ENCODE assay signal across 8 mouse cellular contexts in genomic region chr11:116534154-116534865, GRCm38 (mm10). TPM values are rescaled to one million over a fixed set of nuclear protein-coding genes. Genes with fewer than 3 reads are reported as not detected.
DNase-seq lines count a peak whose midpoint lies in the region; ATAC-seq lines count a peak whose summit lies in the region.

No protein-coding gene starts in this region.

- 15% methylated on average over 20 of the region's 20 CpGs for WGBS in lung, embryonic 16.5 days

- no peaks in the 10 kb centered on the region for H3K9me3 ChIP-seq in lung, embryonic 16.5 days (ENCODE audit: control insufficient read depth, low read length)

- H3K4me2 ChIP-seq in lung, embryonic 16.5 days (ENCODE audit: low read depth, low read length): peak overlapping the region; percentile 99

- peaks cover 34% of the 10 kb centered on the region for H3K4me1 ChIP-seq in lung, embryonic 16.5 days (replicated peaks; ENCODE audit: control insufficient read depth, insufficient read depth, low read length)

- H3K27me3 ChIP-seq in lung, embryonic 16.5 days (ENCODE audit: control insufficient read depth, insufficient read depth, low read depth, low read length): peaks cover 42% of the 10 kb centered on the region

- H3K36me3 ChIP-seq in lung, embryonic 16.5 days (ENCODE audit: control insufficient read depth, insufficient read depth, low read length): peaks cover 10% of the 10 kb centered on the region

- no peak overlapping the region for H3K27ac ChIP-seq in lung, embryonic 16.5 days (ENCODE audit: low read length)

- ATAC-seq in lung, embryonic 16.5 days (ENCODE audit: low read depth): peak; percentile 53

- DNase-seq in MN1 (ENCODE audit: low spot score): peak; percentile 76
- DNase-seq in c-Kit-positive CD71-negative TER-119-negative erythroid progenitor cells, embryonic 14.5 days (ENCODE audit: low read depth): peak; percentile 76
- DNase-seq in fibroblast of lung, adult 2 months (ENCODE audit: low read depth): peak; percentile 75
- peak; percentile 84 to 90 for DNase-seq in heart, postnatal 10 days
- DNase-seq in kidney, postnatal 25 days: peak; percentile 79
- peak; percentile 51 for DNase-seq in ovary, postnatal 10 days (ENCODE audit: low spot score)
- peak; percentile 62 for DNase-seq in thymus, postnatal 4 days

- H3K4me3 ChIP-seq in lung, embryonic 16.5 days (ENCODE audit: low read length): peak overlapping the region; percentile 64

- H3K9ac ChIP-seq in lung, embryonic 16.5 days (ENCODE audit: low read length): peak overlapping the region; percentile 72

- intact Hi-C loops in heart, postnatal 10 days (cut with DNase I): loop anchor here (1.0 kb wide), 1 partner anchor 33 kb away; no protein-coding TSS in a partner anchor

RNA-seq across cellular contexts. Expression of gene Sphk1, which starts 3.6 kb away (rescaled TPM):
- total RNA-seq in heart, postnatal 10 days (2021): 1 to 10 TPM; 2.5 to 3.9 TPM
- 7.0 and 9.6 TPM in 2 replicates for polyA plus RNA-seq in lung, embryonic 16.5 days (2015; fragmentation: Nextera tagmentation; extraction: Ambion mirVana)

RNA-seq across cellular contexts. Expression of gene Prpsap1, which starts 40.3 kb away (rescaled TPM):
- total RNA-seq in heart, postnatal 10 days (2021): 10 to 100 TPM; 45.3 to 45.8 TPM
- 167 and 177 TPM in 2 replicates for polyA plus RNA-seq in lung, embryonic 16.5 days (2015; fragmentation: Nextera tagmentation; extraction: Ambion mirVana)

RNA-seq across cellular contexts. Expression of gene Ube2o, which starts 46.9 kb away (rescaled TPM):
- 10 to 100 TPM; 28.5 to 33.7 TPM for total RNA-seq in heart, postnatal 10 days (2021)
- 5.2 and 5.8 TPM in 2 replicates for polyA plus RNA-seq in lung, embryonic 16.5 days (2015; fragmentation: Nextera tagmentation; extraction: Ambion mirVana)

RNA-seq across cellular contexts. Expression of gene Aanat, which starts 51.9 kb away (rescaled TPM):
- not detected for total RNA-seq in heart, postnatal 10 days (2021)
- polyA plus RNA-seq in lung, embryonic 16.5 days (2015; fragmentation: Nextera tagmentation; extraction: Ambion mirVana): not detected in 2 replicates
